Mouse (Mus musculus) kidney, embryonic 15.5 days (tissue): Measurements from ENCODE around the gene Tmem53. TPM values are rescaled to one million over a fixed set of nuclear protein-coding genes. Genes with fewer than 3 reads are reported as not detected.

Source experiments
- ATAC-seq: fragments of 200-750 bp; cut with Nextera tagmentation; replicated peaks from 2 replicates; pipeline ENCODE4 v1.8.0; 2017; ENCODE audit warnings: moderate TSS enrichment; ENCODE audit not compliant: low FRiP score
- H3K27ac ChIP-seq: fragments of 300-500 bp; sonication (generic); 2 replicates; pipeline ENCODE4 v1.5.1; 2015; ENCODE audit warnings: mild to moderate bottlenecking, inconsistent platforms
- H3K27me3 ChIP-seq: fragments of 300-500 bp; sonication (generic); 2 replicates; pipeline ENCODE4 v1.6.1; 2015; ENCODE audit warnings: inconsistent platforms
- H3K36me3 ChIP-seq: fragments of 300-500 bp; sonication (generic); 2 replicates; pipeline ENCODE4 v1.6.1; 2015; ENCODE audit warnings: inconsistent platforms
- H3K4me1 ChIP-seq: fragments of 300-500 bp; sonication (generic); 2 replicates; pipeline ENCODE4 v1.6.1; 2015; ENCODE audit warnings: inconsistent platforms
- H3K4me2 ChIP-seq: fragments of 300-500 bp; sonication (generic); 2 replicates; pipeline ENCODE4 v1.6.1; 2015; ENCODE audit warnings: moderate library complexity, mild to moderate bottlenecking, inconsistent platforms
- H3K4me3 ChIP-seq: fragments of 300-500 bp; sonication (generic); replicated peaks from 2 replicates; pipeline ENCODE4 v1.5.1; 2015; ENCODE audit warnings: mild to moderate bottlenecking, inconsistent platforms
- H3K9ac ChIP-seq: fragments of 300-500 bp; sonication (generic); 2 replicates; pipeline ENCODE4 v1.6.1; 2015; ENCODE audit warnings: mild to moderate bottlenecking, inconsistent platforms
- H3K9me3 ChIP-seq: fragments of 300-500 bp; sonication (generic); replicated peaks from 2 replicates; pipeline ENCODE4 v1.6.1; 2016; ENCODE audit warnings: inconsistent platforms
- WGBS: fragments of 180-500 bp; shearing (Covaris S2); methylation state at CpG from one replicate; pipeline ENCODE4 v1.1.7; 2015; ENCODE audit warnings: mixed read lengths; 5-methylcytosine and 5-hydroxymethylcytosine counted together
- polyA plus RNA-seq: library from polyadenylated mRNA; unstranded; fragments of >200 nt; fragmentation: Nextera tagmentation; extraction: Ambion mirVana; gene quantifications from 2 replicates; pipeline ENCODE4 v1.2.1, GENCODE M21; 2015

Tmem53 gene
- polyA plus RNA-seq, 1 experiment from 2014 or later = 16.5 TPM

DNA sequence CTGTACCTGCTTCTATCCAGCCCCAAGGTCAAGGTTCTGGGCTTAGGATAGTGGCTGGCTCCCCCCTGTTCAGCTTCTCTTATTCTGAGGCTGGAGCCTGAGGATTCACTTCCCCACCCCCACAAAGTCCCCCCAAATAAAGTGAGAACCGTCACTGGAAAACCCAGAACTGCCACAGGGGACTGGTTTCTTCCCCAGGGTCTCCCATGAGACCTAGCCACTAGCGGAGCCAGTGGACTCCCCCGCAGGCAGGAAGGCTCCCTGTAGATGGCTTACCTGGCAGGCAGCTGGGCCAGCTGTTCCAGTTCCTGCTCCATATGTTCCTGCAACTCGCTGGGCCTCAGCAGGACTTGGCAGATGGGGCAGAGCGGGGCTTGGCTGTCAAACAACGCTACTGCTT is 55.5 kb downstream of the Tmem53 start:
- Histone ChIP-seq H3K4me2 (no peak overlapping the region), H3K4me3 (no peak overlapping the region), H3K9ac (no peak overlapping the region), H3K36me3 (no peaks in the 10 kb centered on the region), H3K4me1 (peaks cover 41% of the 10 kb centered on the region), H3K9me3 (no peaks in the 10 kb centered on the region), H3K27me3 (peaks cover 95% of the 10 kb centered on the region), H3K27ac (no peak overlapping the region)
- 65% methylated on average over 6 of the region's 6 CpGs for WGBS
- no peak for ATAC-seq

DNA sequence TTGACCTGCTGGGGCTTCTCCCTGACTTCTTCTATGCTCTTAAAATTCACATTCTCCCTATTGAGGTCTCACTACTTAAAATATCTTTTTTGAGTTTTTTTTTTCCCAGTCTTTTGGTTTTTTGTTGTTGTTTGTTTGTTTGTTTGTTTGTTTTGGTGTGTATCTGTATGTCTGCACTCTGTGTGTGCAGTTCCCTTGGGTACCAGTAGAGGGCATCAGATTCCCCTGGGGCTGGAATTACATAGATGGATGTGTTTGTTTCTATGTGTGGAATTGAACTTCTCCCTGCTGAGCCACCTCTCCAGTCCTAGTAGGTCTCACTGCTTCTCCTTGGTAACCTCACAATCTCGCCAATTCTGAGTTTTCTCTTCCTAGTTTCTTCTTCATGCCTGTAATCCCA is 57.7 kb downstream of the Tmem53 start:
- peaks cover 30% of the 10 kb centered on the region for H3K4me1 ChIP-seq
- WGBS = 88% methylated on average over 1 of the region's 1 CpGs
- no peak for ATAC-seq
- H3K9me3 ChIP-seq = no peaks in the 10 kb centered on the region
- H3K4me3 ChIP-seq = no peak overlapping the region
- H3K27ac ChIP-seq = no peak overlapping the region
- H3K4me2 ChIP-seq = no peak overlapping the region
- no peaks in the 10 kb centered on the region for H3K36me3 ChIP-seq
- H3K9ac ChIP-seq = no peak overlapping the region
- peaks cover 95% of the 10 kb centered on the region for H3K27me3 ChIP-seq

DNA sequence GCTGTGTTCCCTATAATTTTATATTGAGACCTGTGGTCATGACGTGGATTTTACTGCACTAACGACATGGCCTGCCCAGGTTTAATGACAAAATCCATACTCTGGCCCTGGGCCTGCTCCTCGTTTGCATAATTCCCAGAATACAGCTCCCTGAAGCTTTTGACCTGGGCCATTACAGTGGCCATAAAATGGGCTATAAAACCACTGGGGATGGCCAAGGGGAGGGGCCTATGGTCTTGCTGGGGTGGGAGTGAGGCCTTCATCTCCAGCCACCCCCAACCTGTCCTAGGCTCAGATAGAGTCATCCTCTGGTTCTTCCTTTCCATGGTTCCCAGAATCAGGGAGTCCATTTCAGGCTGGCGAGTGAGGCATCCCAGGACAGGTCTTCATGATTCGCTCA is 60.1 kb downstream of the Tmem53 start:
- Histone ChIP-seq H3K27me3 (peaks cover 96% of the 10 kb centered on the region), H3K27ac (no peak overlapping the region), H3K9ac (no peak overlapping the region), H3K4me1 (peaks cover 26% of the 10 kb centered on the region), H3K4me3 (no peak overlapping the region), H3K9me3 (no peaks in the 10 kb centered on the region), H3K36me3 (no peaks in the 10 kb centered on the region), H3K4me2 (peak overlapping the region; percentile 31; the same call in 1 of the 2 replicates)
- peak; percentile 31; the same call in 1 of the 2 replicates for ATAC-seq
- WGBS = 24% methylated on average over 5 of the region's 5 CpGs

DNA sequence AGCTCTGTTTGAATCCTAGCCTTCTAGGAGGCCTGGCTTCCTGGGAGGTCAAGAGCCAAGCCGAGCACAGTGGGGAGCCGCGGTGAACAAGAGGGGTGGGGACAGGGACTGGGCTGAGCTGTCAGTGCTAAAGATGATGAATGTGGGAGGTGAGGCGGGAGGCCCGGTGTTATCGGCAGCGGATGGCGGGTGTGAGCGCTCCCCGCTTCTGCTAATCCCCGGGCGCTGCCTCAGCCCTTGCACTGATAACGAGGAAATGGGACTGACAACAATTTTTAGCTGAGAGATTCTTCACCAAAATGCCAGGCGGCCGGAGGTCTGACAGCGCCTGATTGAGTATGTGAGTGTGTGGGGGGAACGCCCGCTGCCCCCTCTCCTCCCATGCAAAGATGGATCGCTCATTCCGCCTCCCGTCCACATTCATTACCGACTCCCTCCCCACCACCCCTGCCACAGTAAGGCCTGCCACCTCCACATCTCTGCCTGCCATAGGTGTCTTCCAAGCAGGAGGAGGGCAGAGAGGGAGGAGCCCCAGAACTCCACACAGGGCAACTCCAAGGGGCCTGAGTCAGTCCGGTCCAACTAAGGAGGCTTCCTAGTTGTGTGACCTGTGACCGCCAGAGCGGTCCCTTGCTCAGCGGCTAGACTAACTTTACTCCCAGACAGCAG is 60.8 kb downstream of the Tmem53 start:
- H3K27ac ChIP-seq = no peak overlapping the region
- H3K9me3 ChIP-seq = no peaks in the 10 kb centered on the region
- H3K4me1 ChIP-seq = peaks cover 33% of the 10 kb centered on the region
- H3K36me3 ChIP-seq = no peaks in the 10 kb centered on the region
- H3K4me2 ChIP-seq = peak overlapping the region; percentile 31
- peaks cover 96% of the 10 kb centered on the region for H3K27me3 ChIP-seq
- WGBS = 3% methylated on average over 26 of the region's 26 CpGs
- no peak overlapping the region for H3K4me3 ChIP-seq
- no peak overlapping the region; the same call in 1 of the 2 replicates for H3K9ac ChIP-seq
- peak; percentile 70 for ATAC-seq

DNA sequence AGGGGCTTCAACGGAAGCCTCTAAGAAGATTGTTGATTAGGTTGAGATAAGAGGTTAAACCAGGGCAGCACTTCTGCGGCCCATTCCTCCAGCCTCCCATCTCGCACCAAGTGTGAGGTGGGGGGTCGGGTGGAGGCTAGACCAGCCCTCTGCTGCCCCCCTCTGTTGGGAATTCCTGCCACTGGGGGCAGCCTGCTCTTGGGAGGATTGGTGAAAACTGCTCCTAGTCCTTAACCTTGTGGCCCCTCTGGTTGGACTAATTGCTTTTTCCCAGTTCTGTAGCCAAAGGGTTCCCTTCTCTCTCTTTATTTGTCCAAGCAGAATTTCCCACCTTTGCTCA is 61.3 kb downstream of the Tmem53 start:
- peaks cover 96% of the 10 kb centered on the region for H3K27me3 ChIP-seq
- ATAC-seq = no peak

DNA sequence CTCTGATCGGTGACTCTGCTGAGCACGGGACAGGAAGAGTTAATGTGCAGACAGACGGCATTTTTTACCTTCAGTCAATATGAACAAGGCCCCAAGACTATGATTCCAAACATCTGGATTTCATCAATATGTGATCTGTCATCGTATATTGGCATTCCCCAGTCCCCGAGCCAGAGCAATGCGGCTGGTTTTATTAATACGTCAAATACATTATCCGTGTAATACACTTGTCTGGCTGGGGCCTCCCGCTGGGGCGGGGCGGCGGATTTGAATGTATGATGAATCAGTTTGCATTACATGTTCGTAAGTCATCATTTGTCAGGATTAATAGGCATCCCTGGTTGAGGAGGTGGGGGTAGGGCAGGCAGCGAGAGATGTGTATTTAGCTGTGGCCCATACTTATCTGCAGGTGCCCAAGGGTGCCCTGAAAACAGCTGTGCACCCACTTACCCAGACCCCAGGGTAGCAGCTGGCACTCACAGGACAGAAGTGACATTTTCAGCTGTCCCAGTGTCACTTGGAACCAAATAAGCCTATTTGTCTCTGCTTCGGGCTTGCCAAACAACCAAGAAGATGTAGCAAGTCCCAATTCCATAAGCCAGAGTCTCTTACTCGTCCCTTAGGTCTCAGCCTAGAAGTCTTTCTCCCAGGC is 63.2 kb downstream of the Tmem53 start:
- no peak overlapping the region for H3K27ac ChIP-seq
- H3K36me3 ChIP-seq = no peaks in the 10 kb centered on the region
- peaks cover 99% of the 10 kb centered on the region for H3K27me3 ChIP-seq
- H3K4me1 ChIP-seq = peaks cover 40% of the 10 kb centered on the region
- H3K9ac ChIP-seq = no peak overlapping the region
- no peaks in the 10 kb centered on the region for H3K9me3 ChIP-seq
- no peak overlapping the region for H3K4me3 ChIP-seq
- 81% methylated on average over 16 of the region's 16 CpGs for WGBS
- no peak overlapping the region for H3K4me2 ChIP-seq
- ATAC-seq = no peak

More for the DNA sequence above, 61.3 kb downstream of the Tmem53 start:
- no peaks in the 10 kb centered on the region for H3K9me3 ChIP-seq
- peaks cover 38% of the 10 kb centered on the region for H3K4me1 ChIP-seq
- 7% methylated on average over 4 of the region's 4 CpGs for WGBS
- no peak overlapping the region for H3K27ac ChIP-seq
- peak overlapping the region; percentile 31 for H3K4me2 ChIP-seq
- no peaks in the 10 kb centered on the region for H3K36me3 ChIP-seq
- H3K9ac ChIP-seq = no peak overlapping the region
- no peak overlapping the region for H3K4me3 ChIP-seq

DNA sequence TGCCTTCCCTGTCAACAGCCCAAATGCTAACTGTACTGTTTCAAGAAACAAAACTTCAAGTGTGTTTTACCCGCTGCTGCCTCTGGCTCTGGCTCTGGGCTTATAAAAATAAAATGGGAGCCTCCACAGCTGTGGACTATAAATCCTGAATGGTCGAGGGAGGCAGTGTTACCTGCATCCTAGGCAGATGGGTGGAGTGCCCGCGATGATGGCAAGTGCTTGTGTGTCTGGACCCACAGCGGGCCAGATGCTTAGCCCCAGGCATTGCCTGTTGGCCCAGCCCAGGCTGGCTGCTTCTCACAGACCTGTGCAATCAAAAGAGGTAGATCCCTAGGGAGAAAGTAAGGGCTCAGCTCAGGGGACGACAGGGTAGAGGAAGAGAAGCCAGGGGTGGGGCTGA is 65.0 kb downstream of the Tmem53 start:
- no peaks in the 10 kb centered on the region for H3K36me3 ChIP-seq
- H3K4me3 ChIP-seq = no peak overlapping the region
- H3K27me3 ChIP-seq = peaks cover 100% of the 10 kb centered on the region
- no peak overlapping the region for H3K9ac ChIP-seq
- peaks cover 39% of the 10 kb centered on the region for H3K4me1 ChIP-seq
- H3K27ac ChIP-seq = no peak overlapping the region
- 0 out of 2 replicates have a peak overlapping the region, but pooled peaks have one; percentile 1 for H3K4me2 ChIP-seq
- no peaks in the 10 kb centered on the region for H3K9me3 ChIP-seq
- ATAC-seq = no peak
- WGBS = 10% methylated on average over 6 of the region's 6 CpGs

DNA sequence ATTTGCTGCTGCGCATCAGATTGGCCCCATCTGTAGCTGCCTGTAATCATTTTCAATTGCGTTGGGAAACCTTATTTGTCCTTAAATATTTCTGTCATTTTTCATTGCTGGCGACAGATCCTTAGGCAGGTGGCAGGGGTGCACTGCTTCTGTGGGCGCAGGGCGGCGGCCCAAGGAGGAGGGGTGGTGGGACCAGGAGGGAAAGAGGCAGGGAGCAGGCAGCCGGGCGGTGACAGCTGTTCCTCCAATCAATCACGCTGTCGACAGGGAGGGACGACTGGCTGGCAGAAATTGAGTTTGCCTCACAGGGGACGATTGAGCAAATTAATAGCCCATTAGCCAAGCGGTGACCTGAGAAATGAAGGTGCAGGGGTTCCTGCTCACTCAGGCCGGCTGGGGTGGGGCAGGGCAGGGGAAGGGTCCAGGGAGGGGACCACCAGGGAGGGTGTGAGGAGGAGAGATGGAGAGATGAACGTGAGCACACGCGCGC is 66.0 kb downstream of the Tmem53 start:
- H3K4me3 ChIP-seq = no peak overlapping the region
- 0 out of 2 replicates have a peak, but pooled peaks have one; percentile 34 for ATAC-seq
- peaks cover 100% of the 10 kb centered on the region for H3K27me3 ChIP-seq
- H3K4me1 ChIP-seq = peaks cover 38% of the 10 kb centered on the region
- peak overlapping the region; percentile 18; the same call in 1 of the 2 replicates for H3K4me2 ChIP-seq
- H3K9me3 ChIP-seq = no peaks in the 10 kb centered on the region
- no peak overlapping the region for H3K27ac ChIP-seq
- WGBS = 8% methylated on average over 18 of the region's 18 CpGs
- H3K36me3 ChIP-seq = no peaks in the 10 kb centered on the region
- no peak overlapping the region for H3K9ac ChIP-seq

Other genes with a start within 250 kb of the Tmem53 start
- gene Eif2b3, start 232.5 kb upstream of the Tmem53 start, polyA plus RNA-seq = 44.6 and 49.6 TPM in 2 replicates
- gene Ptch2, start 155.9 kb upstream of the Tmem53 start, polyA plus RNA-seq = 7.6 and 10.2 TPM in 2 replicates
- gene Btbd19, start 126.2 kb upstream of the Tmem53 start, polyA plus RNA-seq = 5.2 and 6.6 TPM in 2 replicates
- gene Tctex1d4, start 125.2 kb upstream of the Tmem53 start, polyA plus RNA-seq = not detected in 2 replicates
- gene Plk3, start 118.0 kb upstream of the Tmem53 start, polyA plus RNA-seq = 2.9 and 3.5 TPM in 2 replicates
- gene Rps8, start 95.7 kb upstream of the Tmem53 start, polyA plus RNA-seq = 1,027 and 1,077 TPM in 2 replicates
- 75.6 and 76.0 TPM in 2 replicates for gene Kif2c, start 69.3 kb upstream of the Tmem53 start, polyA plus RNA-seq
- gene Armh1, start 174 bp downstream of the Tmem53 start, polyA plus RNA-seq = 0.12 and 0.38 TPM in 2 replicates
- 68.7 and 69.5 TPM in 2 replicates for gene Rnf220, start 245.1 kb downstream of the Tmem53 start, polyA plus RNA-seq